Mouse (Mus musculus) liver (tissue): Measurements from ENCODE around the gene Med20.
"Not testable (repeated sequence)": the region's sequence is repeated elsewhere in the genome, so short reads cannot be mapped to it uniquely, and the experiment has no call there.

Experiments
- DNase-seq: peaks from one replicate; pipeline ENCODE4 v3.0.0-alpha.2; 2020; ENCODE audit warnings: mixed read lengths

The Med20 gene

DNA sequence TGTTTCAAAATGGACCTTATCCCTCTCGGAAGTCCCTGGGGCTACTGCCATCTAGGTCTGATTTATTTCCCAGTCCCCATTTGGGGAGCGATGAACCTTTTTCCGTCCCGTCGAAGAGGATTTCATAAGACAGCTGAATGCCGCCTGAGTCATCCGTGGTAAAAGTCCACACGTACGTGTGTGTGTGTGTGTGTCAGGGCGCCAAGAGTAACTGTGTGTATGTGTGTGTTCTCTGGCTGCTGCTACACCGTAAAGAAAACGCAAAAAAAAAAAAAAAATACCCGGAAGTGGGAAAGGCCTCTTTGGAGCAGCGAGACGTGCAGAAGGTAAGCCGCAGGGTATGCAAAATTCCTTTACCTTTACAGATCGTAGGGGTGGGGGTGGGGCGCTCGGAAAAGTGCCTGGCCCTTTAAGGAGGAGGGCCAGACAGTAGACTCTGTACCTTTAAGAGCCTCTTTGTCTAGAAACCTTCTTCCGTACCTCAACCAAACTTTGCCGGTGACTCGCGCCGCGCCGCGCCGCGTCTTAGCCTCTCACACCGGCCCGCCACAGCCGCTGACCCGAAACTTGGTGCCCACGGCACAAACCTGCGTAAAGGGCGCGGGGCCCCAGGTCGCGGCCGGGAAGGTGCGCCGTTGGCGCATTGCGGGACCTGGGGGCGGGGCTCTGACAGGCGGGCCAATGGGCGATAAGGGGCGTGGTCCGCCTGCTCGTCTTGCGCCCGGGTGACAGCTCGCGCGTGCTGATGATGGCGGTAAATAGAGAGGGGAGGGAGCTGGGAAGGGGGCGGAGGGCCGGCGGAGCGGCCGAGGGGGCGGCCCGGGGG lies 17.7 kb downstream of the Med20 start:
- peak; percentile 98 for DNase-seq

DNA sequence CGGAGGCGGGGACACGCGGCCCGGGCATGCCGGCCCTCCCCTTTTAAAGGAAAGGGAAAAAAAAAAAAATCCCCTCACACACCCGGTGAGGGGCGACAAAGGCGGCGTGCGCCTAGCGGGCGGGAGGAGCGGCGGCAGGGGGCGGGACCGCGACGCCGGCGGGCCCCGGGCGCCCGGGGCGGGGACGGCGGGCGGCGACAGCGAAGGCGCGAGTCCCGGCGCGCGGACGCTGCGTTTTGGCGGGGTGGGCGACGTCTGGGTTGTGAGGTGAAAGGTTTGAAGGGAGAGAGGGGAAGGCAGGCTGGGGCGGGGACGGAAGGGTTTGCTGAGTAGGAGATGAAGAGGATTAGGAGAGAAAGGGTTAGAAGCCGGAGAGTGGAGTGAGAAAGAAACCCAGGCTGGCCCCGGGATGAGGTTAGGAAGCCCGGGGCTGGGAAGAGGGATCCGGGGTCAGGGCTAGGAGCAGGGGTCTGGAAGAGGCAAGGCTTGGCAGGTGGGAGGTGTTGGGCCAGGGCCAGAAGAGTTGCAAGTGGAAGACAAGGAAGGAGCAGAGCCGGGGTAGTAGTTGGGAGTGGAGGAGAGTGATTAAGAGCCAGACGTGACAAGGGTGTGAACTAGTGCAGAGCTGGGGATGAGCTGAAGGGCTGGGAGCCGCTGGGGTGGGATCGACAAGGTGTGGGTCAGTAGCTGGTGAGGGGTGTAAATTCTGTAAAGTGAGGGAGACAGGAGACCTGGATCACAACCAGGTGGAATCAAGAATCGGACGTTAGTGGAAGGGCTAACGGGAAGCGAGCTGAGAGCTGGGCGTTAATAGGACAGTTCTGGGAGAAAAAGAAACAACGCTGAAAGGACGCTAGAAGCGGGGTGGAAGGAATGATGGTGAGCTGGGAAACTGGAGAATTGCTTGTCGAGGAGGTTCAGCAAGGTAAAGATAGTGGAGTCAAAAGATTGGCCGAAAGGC lies 18.6 kb downstream of the Med20 start:
- peak; percentile 58 for DNase-seq

DNA sequence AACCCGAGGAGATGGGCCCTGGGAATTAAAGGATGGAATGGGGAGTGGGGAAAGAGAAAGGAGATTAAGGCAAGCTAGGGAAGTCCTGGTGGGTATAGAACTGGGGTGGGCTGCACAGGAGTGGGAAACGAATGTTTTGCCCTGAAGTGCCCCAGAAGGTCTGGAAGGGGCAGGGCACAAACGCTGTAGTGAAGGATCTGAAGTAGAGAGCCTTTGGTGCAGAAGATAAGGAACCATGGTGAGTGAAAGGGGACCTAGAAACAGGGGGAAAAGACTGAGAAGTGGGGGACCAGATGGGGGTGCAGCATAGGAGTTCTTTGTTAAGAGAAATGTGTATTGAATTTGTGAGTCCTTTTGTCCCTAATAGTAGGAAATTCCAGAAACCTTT lies 19.3 kb downstream of the Med20 start, which contains the start of gene Usp49:
Usp49 (plus strand) TSS at position 13 of the 388 bp plus-strand sequence.
- DNase-seq, result peak; percentile 52

DNA sequence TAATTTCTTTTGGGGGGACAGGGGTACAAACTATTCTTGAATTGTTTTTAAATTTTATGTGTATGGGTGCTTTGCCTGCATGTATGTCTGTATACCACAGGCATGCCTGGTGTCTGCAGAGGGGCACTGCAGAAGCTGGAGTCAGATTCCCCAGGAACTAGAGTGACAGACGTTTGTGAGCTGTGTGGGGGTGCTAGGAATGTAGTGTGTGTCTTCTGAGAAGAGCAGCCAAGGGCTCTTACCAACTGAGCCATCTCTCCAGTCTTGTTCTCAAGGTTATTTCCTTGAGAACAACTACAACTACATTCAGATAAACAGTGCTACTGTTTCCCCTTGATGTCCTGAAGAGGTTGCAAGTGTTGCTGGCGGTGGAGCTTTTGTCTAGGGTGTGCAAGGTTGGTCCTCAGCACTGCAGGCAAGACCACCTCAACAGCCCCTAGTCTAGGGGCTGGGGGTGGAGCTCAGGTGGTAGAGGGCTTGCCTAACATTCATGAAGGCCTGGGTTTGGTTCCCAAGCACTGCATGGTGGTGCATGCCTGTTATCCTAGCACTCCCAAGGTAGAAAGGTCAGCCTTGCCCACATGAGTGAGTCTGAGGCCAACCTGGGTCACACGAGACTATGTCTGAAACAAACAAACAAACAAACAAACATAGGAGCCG lies 20.9 kb downstream of the Med20 start:
- DNase-seq, result no peak

DNA sequence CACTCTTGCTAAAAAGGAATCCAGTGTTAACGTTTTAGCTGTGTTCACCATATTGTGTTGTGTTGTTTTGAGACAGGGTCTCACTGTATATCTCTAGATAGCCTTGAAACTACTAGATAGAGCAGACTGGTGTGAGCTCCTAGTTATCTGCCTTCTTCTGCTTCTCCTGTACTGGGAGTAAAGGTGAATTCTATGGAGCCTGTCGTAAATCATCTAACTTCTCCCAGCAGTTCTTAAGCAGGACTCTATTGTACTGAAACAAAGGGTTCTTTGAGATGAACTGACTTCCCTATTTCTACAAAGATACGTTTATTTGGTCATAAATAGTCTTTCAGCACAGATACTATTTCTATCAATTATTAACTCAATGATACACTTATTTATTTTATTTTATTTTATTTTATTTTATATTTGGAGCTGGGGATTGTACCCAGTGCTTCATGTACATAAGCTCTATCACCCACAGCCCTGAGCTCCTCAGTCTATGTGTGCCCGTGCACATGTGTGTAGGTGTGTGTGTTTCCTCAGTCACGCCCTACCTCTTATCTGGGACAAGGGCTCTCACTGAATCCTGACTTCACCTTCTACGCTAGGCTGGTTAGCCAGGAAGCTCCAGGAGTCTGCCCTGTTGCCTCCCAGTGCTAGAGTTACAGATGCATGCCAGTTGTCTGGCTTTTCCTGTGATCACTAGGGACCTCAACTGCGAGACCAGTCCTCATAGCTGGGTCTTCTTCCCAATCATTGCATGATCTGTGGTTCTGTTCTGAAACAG lies 22.8 kb downstream of the Med20 start:
- no peak for DNase-seq

DNA sequence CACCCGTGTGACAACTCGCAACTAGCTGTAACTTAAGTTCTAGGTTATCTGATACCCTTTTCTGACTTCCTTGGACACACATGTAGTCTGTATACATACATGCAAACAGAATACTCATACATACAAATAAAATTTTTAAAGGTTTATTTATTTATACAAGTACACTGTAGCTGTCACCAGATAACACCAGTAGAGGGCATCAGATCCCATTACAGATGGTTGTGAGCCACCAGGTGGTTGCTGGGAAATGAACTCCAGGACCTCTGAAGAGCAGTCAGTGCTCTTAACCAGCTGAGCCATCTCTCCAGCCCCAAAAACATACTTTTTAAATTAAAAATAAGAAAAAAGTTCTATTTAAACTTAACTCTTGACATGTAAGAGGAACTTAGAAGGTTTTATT lies 31.6 kb downstream of the Med20 start:
- DNase-seq, result no peak

DNA sequence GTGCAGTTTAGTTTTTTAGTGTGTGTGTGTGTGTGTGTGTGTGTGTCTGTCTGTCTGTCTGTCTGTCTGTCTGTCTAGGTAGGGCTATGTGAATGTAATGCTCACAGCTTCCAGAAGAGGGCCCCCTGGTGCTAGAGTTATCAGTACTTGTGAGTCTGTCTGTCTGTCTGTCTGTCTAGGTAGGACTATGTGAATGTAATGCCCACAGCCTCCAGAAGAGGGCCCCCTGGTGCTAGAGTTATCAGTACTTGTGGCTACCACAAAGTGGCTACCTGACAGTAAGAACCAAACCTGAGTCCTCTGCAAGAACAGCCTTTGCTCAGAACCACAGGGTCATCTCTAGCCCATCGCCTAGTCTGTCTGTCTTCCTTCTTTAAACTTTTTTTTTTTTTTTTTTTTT lies 35.3 kb downstream of the Med20 start:
- peak; percentile 87 for DNase-seq

DNA sequence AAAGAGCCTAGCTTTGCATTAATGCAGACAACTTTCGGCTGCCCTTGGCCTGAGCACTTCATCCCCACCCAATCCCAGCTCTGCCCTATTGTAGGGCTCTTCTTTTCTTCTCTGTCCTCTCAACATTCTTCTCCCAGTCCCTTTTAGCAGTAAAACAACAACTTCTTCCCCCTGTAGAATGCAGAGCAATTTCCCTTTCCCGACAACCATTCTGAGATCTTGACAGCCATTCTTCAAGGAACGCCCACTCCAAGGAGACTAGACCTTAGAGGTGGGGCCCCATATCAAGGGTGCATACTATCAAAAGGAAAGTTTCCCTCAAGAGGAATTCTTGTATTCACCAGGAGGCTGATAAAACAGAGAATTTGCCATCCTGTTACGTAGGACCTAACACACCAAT lies 37.6 kb downstream of the Med20 start:
- no peak for DNase-seq

DNA sequence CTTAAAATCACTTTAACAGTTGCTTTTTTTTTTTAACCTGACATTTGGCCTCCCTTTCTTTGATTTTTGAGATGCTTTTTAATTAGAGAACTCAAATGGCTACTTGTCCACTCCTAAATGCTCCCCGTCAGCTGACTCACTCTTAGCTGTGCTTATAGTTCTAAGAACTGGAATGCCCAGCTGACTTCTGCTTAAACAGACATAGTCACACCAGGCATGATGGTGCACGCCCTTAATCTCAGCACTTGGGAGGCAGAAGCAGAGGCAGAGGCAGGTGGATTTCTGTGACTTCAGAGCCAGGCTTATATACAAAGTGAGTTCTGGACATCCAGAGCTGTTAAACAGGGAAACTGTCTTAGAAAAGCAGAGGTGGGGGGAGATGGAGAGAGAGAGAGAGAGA lies 40.6 kb downstream of the Med20 start:
- no peak for DNase-seq

DNA sequence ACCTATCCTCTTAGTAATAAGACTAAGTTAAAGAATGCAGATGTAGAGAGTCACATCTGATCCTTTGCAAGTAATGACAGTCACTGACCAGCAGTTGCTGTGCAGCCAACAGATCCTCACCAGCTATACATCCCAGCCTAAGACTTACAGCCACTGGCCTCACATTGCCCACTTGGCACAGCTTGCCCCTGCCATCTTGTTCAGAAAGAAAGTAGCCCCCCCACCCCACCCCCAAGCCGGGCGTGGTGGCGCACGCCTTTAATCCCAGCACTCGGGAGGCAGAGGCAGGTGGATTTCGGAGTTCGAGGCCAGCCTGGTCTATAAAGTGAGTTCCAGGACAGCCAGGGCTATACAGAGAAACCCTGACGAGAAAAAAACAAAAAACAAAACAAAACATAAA lies 43.0 kb downstream of the Med20 start:
- DNase-seq, result not testable (repeated sequence)

DNA sequence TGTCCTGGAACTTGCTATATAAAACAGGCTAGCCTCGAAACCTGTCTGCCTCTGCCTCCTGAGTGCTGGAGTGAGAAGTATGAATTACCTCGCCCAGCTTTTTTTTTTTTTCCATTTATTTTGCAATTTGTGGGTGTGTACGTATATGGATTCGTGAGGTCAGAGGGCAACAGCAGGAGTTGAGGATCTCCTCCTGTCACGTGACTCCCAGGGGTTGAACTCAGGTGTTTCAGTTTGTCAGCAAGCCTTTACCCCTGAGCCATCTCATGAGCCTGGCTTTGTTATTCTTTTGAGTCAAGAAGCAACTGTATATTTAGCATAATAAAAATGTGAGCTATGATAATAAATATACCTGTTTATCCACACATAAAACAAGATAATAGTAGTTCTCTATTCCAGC lies 44.3 kb downstream of the Med20 start:
- DNase-seq, result no peak

DNA sequence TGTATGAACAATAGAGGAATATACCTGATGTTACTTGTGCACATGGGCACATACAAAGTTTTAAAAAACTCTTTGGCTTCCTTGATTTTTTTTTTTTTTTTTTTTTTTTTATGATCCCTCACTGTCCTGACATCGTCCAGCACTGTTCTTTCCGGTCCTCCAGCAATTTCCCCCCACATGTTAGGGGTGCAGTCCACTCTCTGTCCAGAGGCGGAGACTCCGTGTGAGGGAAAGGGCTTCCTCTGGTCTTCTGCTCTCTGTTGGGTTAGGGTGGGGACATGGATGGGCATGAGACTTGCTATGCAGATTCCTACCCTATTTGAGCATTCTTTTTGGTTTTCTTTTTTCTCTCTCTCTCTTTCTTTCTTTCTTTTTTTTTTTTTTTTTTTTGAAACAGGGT lies 46.5 kb downstream of the Med20 start:
- DNase-seq, result no peak

DNA sequence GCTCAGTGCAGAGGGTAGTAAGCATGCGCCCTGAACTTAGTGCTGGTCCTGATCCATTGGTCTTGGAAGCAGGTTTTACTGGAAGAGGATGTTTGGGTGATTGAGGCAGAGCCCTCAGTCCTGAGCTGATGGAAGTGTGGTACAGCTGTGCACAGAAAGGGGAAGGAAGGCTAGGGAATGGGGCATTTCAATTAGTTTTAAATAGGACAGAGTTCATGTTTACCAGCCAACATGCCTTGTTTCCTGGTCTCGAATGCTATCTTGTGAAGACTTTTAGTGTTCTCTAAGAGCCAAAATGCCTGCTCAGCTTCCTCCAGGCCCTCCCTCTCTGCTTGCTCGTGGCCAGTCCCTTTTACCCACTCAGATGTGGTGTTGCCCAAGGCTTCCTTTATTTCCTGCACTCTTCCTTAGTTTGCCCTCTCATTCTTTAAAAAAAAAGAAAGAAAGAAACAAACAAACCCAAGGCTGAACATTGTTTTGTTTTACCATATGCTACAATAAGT lies 47.4 kb downstream of the Med20 start:
- no peak for DNase-seq

DNA sequence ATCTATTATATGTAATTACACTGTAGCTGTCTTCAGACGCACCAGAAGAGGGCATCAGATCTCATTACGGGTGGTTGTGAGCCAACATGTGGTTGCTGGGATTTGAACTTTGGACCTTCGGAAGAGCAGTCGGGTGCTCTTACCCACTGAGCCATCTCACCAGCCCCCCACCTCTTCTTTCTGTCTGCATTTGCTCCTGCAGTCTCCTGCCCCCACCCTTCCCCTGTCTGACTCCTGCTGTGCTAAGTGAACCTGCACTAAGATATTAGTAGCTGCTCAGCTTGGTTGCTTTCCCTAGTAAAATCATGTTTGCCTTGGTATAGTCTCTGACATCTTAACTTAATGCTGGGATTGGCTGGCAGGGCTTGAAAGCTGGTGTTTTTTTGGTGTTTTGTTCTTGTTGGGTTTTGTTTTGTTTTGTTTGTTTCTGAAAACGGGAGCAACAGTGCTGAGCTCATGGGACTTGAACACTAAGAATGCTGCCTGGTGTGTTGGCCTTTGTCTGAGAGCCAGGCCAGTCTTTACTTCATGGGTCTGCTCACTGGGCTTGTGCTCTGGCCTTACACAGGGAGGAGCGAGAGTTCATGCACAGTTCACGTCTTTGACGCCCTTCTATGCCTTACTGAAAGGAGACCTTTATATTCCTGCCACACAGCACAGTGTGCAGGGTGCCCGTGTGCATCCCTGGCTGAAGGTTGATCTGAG lies 51.8 kb downstream of the Med20 start:
- DNase-seq, result no peak

DNA sequence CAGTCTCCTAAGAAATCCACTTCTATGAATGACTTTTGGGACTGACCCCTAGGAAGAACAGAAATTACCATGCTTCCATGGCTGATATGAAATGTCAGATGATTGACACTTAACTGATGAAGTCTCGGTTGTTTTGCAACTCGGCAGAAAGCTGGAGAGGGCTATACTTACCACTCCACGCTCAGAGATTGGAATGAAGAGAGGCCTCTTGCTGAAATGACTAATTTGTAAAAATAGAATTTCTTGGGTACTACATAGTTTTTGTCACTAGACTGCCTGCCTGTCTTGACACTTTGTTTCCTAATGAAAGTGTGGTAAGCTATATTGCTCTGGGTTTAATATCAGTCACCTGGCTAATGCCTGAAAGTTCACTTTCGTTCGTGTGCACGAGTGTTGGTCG lies 53.1 kb downstream of the Med20 start:
- DNase-seq, result no peak

DNA sequence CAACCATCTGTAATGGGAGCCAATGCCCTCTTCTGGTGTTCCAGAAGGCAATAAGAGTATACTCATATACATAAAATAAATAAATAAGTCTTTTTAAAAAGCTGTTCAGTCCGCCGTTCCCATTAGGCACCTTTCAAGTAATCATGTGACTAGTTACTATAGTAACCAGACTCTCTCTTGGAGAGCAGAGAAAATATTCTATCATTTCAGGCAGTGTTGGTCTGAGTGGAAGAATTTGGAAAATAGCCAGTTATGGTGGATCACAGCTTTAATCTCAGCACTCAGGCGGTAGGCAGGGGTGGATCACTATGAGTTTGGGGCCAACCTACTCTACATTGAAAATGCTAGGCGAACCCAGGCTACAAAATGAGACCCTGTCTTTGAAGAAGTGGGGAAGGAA lies 57.8 kb downstream of the Med20 start:
- no peak for DNase-seq

DNA sequence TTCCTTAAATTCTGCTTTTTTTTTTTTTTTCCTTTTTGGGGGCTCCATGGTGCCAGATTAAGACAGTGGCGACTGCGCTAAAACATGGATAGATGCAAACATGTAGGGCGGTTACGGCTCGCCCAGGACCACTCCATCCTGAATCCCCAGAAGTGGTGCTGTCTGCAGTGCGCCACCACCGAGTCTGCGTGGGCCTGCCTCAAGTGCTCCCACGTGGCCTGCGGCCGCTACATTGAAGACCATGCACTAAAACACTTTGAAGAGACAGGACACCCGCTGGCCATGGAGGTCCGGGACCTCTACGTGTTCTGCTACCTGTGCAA lies 60.6 kb downstream of the Med20 start:
- no peak for DNase-seq

DNA sequence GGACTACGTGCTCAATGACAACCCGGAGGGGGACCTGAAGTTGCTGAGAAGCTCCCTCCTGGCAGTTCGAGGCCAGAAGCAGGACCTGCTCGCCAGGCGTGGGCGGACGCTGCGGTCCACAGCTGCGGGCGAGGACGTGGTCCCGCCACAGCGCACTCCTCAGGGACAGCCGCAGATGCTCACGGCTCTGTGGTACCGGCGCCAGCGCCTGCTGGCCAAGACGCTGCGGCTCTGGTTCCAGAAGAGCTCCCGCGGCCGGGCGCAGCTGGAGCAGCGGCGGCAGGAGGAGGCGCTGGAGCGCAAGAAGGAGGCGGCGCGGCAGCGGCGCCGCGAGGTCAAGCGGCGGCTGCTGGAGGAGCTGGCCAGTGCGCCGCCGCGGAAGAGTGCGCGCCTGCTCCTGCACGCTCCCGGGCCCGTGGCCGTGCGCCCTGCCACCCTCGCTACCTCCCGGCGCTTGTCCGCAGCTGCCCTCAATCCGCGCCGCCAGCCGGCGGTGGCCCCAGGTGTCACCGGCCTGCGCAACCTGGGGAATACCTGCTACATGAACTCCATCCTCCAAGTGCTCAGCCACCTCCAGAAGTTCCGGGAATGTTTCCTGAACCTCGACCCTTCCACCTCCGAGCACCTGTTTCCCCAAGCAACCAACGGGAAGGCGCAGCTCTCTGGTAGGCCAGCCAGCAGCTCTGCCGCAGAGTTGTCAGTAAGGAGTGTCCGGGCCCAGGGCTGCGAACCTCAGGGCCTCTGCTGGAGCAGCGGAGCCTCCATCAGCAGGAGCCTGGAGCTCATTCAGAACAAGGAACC lies 61.1 kb downstream of the Med20 start:
- DNase-seq, result peak; percentile 51
